Mouse (Mus musculus) erythroblast, embryonic 14.5 days (primary cell): Measurements from ENCODE around the gene Hipk2. TPM values are rescaled to one million over a fixed set of nuclear protein-coding genes. Genes with fewer than 3 reads are reported as not detected.

Experiments used
- H3K27me3 ChIP-seq: 2 replicates; pipeline ENCODE4 v1.6.1; 2012; ENCODE audit warnings: inconsistent platforms; ENCODE audit not compliant: control insufficient read depth
- H3K36me3 ChIP-seq: 2 replicates; pipeline ENCODE4 v1.6.1; 2012; ENCODE audit warnings: mild to moderate bottlenecking, inconsistent platforms; ENCODE audit not compliant: control insufficient read depth
- H3K4me1 ChIP-seq: 2 replicates; pipeline ENCODE4 v1.6.1; 2012; ENCODE audit warnings: inconsistent platforms; ENCODE audit not compliant: control insufficient read depth
- H3K4me3 ChIP-seq: replicated peaks from 2 replicates; pipeline ENCODE3; 2012; ENCODE audit warnings: moderate library complexity, mild to moderate bottlenecking, inconsistent platforms
- H3K9me3 ChIP-seq: 2 replicates; pipeline ENCODE4 v1.6.1; 2012; ENCODE audit warnings: low read length, inconsistent platforms, mixed read lengths; ENCODE audit not compliant: control insufficient read depth
- GATA1 ChIP-seq: IDR thresholded peaks from 2 replicates; pipeline ENCODE4 v1.6.1; 2012; ENCODE audit warnings: low read length, inconsistent platforms, mixed read lengths
- TAL1 ChIP-seq: IDR thresholded peaks from 3 replicates; pipeline ENCODE4 v1.6.1; 2012; ENCODE audit warnings: low read length, inconsistent platforms, mixed read lengths
- polyA plus RNA-seq: library from polyadenylated mRNA; stranded (reverse); fragments of >175 nt; gene quantifications from 2 replicates; pipeline ENCODE4 v1.2.3, GENCODE M21; 2012

Hipk2 gene
- polyA plus RNA-seq, 1 experiment = 16.6 TPM

DNA sequence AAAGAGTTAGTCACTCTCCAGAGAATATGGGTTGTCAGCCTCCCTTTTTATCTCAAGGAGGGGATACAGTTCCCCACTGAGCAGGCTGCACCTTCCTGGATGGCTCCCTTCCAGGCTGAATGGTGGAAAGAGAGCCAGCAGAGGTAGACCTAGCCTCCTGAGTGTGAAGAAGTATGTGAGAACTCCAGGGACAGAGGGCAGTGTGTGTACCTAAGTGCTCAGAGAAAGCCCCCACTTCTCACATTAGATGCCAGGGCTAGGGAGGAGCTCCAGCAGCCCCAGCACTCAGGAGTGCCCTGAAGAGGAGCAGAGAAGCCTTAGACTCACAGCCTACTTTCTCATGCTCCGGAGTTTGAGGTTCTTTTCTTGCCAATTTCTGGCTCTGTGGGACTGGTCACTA, 59.7 kb downstream of the Hipk2 start:
- Histone ChIP-seq H3K4me3 (no peak overlapping the region), H3K36me3 (peaks cover 100% of the 10 kb centered on the region), H3K9me3 (no peaks in the 10 kb centered on the region), H3K4me1 (peaks cover 43% of the 10 kb centered on the region), H3K27me3 (no peaks in the 10 kb centered on the region)
- TF ChIP-seq TAL1 (no peak), GATA1 (no peak)

- Histone ChIP-seq H3K9me3 (no peaks in the 10 kb centered on the region), H3K4me3 (no peak overlapping the region), H3K4me1 (peaks cover 45% of the 10 kb centered on the region), H3K27me3 (no peaks in the 10 kb centered on the region), H3K36me3 (peaks cover 100% of the 10 kb centered on the region)
- TF ChIP-seq GATA1 (no peak), TAL1 (no peak)
Observed at GRCm38 (mm10) chr6:38815582-38815981, 60.4 kb downstream of the Hipk2 start.

- TF ChIP-seq TAL1 (no peak), GATA1 (no peak)
- Histone ChIP-seq H3K27me3 (no peaks in the 10 kb centered on the region), H3K9me3 (no peaks in the 10 kb centered on the region), H3K36me3 (peaks cover 100% of the 10 kb centered on the region), H3K4me3 (no peak overlapping the region), H3K4me1 (peaks cover 54% of the 10 kb centered on the region)
Observed at GRCm38 (mm10) chr6:38814690-38815089, 61.3 kb downstream of the Hipk2 start.

- TF ChIP-seq TAL1 (no peak), GATA1 (no peak)
- peaks cover 99% of the 10 kb centered on the region for H3K36me3 ChIP-seq
- H3K4me1 ChIP-seq = peaks cover 61% of the 10 kb centered on the region
Observed at GRCm38 (mm10) chr6:38811459-38812145, 64.4 kb downstream of the Hipk2 start.

GRCm38 (mm10) chr6:38810121-38810475, 65.9 kb downstream of the Hipk2 start:
- Histone ChIP-seq H3K4me1 (peaks cover 53% of the 10 kb centered on the region), H3K36me3 (peaks cover 99% of the 10 kb centered on the region)

More at GRCm38 (mm10) chr6:38811459-38812145, 64.4 kb downstream of the Hipk2 start:
- Histone ChIP-seq H3K4me3 (no peak overlapping the region), H3K9me3 (no peaks in the 10 kb centered on the region), H3K27me3 (no peaks in the 10 kb centered on the region)

DNA sequence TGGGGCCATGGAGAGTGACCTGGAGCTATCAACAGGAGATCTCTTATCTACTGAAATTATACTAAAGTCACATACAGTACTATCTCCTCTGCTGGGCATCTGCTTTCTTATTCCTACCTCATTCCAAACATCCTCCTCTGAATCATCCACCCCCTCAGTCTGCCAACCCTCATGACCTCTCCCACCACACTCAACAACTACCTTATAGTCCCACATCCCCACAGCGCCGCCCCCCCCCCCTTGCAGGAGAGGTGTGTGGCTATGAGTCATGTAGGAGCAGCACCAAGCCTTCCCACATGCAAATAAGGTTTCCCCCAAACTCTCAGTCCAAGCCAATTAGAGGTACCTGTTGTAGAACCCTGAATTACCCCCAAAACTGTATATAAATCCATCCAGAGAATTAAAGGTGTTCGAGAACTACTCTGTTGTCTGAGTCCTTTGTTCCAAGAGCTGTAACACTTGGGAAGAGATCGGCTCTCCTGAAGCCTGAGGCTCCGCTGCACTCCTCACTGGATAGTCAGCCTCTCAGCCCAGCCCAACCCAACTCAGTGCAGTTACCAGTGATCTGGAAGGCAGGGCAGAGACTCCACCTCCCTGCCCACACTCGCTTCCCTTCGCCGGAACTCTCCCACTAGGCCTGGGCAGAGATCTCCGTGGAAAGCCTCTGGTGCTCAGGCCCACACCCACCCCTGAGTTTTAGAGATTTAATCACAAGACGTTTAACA, 66.4 kb downstream of the Hipk2 start:
- H3K4me1 ChIP-seq = peaks cover 56% of the 10 kb centered on the region
- TF ChIP-seq GATA1 = no peak
- TF ChIP-seq TAL1 = no peak
- no peaks in the 10 kb centered on the region for H3K27me3 ChIP-seq
- peaks cover 99% of the 10 kb centered on the region for H3K36me3 ChIP-seq
- H3K9me3 ChIP-seq = no peaks in the 10 kb centered on the region; the same call in 1 of the 2 replicates
- no peak overlapping the region for H3K4me3 ChIP-seq

More at GRCm38 (mm10) chr6:38810121-38810475, 65.9 kb downstream of the Hipk2 start:
- TF ChIP-seq GATA1 (no peak), TAL1 (no peak)
- H3K27me3 ChIP-seq = no peaks in the 10 kb centered on the region
- H3K9me3 ChIP-seq = no peaks in the 10 kb centered on the region
- no peak overlapping the region for H3K4me3 ChIP-seq

GRCm38 (mm10) chr6:38808317-38808716, 67.6 kb downstream of the Hipk2 start:
- Histone ChIP-seq H3K4me1 (peaks cover 63% of the 10 kb centered on the region), H3K36me3 (peaks cover 99% of the 10 kb centered on the region), H3K4me3 (no peak overlapping the region), H3K9me3 (no peaks in the 10 kb centered on the region; the same call in 1 of the 2 replicates), H3K27me3 (no peaks in the 10 kb centered on the region)
- no peak for TF ChIP-seq GATA1
- no peak for TF ChIP-seq TAL1

GRCm38 (mm10) chr6:38806963-38807445, 69.0 kb downstream of the Hipk2 start:
- no peaks in the 10 kb centered on the region; the same call in 1 of the 2 replicates for H3K9me3 ChIP-seq
- H3K4me3 ChIP-seq = no peak overlapping the region
- TF ChIP-seq GATA1 (no peak), TAL1 (no peak)
- peaks cover 70% of the 10 kb centered on the region for H3K4me1 ChIP-seq
- peaks cover 99% of the 10 kb centered on the region for H3K36me3 ChIP-seq
- H3K27me3 ChIP-seq = no peaks in the 10 kb centered on the region

DNA sequence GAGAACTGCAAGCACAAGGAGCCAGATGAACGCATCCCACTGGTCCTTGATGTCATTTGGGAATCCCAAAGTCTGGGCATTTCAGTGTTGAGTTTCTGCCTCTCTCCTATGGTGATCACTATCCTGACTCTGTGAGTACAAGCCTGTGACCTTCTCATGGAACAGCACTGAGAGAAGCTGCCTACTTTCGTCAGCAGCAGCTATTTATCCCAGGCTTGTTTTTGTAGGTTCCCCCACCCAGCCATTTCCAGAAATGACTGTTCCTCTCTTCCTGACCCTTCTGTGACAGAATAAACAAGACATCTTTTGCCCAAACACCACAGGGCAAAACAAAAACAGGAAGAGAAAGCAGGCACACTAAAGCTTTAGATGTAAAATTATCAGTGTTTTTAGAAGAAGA, 70.4 kb downstream of the Hipk2 start:
- peaks cover 99% of the 10 kb centered on the region for H3K36me3 ChIP-seq
- TF ChIP-seq GATA1 (no peak), TAL1 (no peak)

More for the DNA sequence above, 70.4 kb downstream of the Hipk2 start:
- no peak overlapping the region for H3K4me3 ChIP-seq
- no peaks in the 10 kb centered on the region for H3K27me3 ChIP-seq
- H3K4me1 ChIP-seq = peaks cover 60% of the 10 kb centered on the region
- H3K9me3 ChIP-seq = no peaks in the 10 kb centered on the region; the same call in 1 of the 2 replicates
